Mouse (Mus musculus): ENCODE results near the gene Mzf1. TPM values are rescaled to one million over a fixed set of nuclear protein-coding genes. Genes with fewer than 3 reads are reported as not detected.
"Not testable (repeated sequence)": the region's sequence is repeated elsewhere in the genome, so short reads cannot be mapped to it uniquely, and the experiment has no call there.

Mzf1 gene
- under 1 TPM; 0.47 to 0.60 TPM for total RNA-seq (2021)

DNA sequence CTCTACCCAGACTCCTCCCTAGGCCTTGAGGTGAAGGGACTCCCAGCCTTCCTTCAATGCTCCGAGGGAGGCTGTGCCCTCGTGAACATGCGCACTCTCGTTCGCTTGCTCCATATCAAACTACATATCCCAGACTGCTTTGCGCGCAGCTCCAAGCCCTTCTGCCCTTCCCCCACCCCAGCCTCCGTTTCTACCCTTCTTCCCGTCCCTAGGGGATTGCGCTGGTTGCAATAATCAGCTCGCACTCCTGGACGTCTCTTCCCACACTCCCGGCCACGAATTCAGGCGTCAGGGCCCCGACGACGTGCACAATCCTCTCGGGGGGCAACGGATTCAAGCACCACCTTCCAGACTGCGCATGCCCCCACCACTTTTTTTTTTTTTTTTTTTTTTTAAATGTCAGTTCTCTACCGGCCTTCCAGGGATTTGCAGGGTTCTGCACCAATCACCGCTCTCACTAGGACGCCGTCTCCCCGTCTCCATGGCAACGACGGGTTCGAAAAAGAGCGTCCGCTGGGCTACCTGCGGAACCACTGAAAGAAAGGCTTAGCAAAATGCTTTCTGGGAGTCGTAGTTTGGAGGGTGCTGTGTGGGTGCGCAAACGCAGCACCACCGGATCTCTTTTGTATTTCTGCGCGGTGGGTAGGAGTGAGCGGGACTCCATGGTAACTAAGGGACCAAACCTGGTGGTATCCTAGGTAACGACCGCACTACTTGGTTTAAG is at the start of gene Mzf1:
Mzf1 (minus strand) TSS at position 478 of the 724 bp plus-strand sequence.
- peak; percentile 83 to 95 for DNase-seq
- intact Hi-C loops (cut with DNase I): loop anchor here (5.0 to 10.0 kb wide), 4 partner anchors 223 to 630 kb away; partner anchors contain the start of genes Lig1, Zfp551, Zfp606 and Zscan18

DNA sequence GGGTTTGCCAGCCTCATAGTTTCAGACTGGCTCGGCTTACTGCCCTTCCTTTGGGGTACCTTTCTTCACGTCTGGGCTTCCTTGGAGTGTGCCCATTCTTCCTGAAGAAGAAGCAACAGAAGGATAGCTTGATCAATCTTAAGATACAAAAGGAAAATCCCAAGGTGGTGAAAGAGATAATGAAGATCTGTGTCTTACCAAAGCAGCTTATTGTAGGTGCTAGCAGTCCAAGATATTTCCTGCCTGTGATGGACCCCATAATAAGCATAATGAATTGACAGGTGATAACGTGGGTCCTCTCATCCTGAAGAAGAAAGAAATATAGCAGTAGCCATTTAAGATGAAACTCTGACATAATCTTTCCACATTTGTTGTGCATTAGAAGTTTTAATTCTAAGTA is 40.5 kb upstream of the Mzf1 start, which contains the start of gene Vmn1r85:
Vmn1r85 (minus strand) TSS at position 101 of the 400 bp plus-strand sequence.
- intact Hi-C loops (cut with DNase I): no loop called here

DNA sequence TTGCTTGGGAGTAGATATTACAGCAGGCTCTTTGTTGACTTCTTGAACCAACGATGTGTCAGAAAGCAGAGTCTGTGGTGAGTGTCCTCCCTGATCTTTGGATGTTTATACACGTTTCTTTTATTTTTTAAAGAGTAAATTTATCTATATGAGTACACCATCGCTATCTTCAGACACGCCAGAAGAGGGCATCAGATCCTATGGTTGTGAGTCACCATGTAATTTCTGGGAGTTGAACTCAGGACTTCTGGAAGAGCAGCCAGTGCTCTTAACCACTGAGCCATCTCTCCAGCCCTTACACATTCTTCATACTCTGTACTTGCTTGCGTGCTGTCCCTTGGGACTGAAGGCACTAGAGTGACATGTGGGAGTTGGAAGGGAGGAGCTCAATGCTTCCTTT is 17.7 kb upstream of the Mzf1 start:
- intact Hi-C loops (cut with DNase I): no loop called here
- DNase-seq: no peak

More for the DNA sequence above, 40.5 kb upstream of the Mzf1 start, which contains the start of gene Vmn1r85:
- DNase-seq: no peak

DNA sequence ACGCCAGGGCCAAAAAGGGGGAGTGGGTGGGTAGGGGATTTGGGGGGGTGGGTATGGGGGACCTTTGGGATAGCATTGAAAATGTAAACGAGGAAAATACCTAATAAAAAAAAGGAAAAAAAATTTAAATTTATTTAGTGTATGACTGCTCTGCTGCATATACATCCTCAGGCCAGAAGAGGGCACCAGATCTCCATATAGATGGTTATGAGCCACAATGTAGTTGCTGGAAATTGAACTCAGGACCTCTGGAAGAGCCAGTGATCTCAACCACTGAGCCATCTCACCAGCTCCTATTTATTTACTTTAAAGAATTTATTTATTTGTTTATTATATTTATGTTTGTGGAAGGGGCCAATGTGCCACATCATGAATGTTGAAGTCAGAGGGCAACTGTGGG is 8.8 kb upstream of the Mzf1 start:
- DNase-seq; intact Hi-C loops (cut with DNase I): not testable (repeated sequence)

DNA sequence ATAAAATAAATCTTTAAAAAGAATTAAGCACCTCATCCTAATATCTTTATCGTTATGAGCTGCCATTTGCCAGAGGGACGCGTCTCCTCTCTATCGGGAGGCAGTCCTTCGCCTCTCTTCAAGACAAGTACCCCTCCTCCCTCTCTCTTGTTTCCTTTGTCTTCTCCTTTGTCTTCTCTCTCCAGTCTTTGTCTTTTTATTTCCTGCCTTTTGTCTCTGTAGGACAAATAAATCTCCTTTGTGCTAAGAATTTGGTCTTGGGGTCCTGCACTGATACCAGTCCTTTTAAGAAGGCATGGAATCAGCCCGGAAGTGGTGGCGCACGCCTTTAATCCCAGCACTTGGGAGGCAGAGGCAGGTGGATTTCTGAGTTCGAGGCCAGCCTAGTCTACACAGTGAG is 5.0 kb upstream of the Mzf1 start:
- intact Hi-C loops (cut with DNase I): loop anchor here (10.0 kb wide), 3 partner anchors 255 to 635 kb away; partner anchors contain the start of genes Zfp551, Zfp606 and Zscan18
- DNase-seq: no peak

DNA sequence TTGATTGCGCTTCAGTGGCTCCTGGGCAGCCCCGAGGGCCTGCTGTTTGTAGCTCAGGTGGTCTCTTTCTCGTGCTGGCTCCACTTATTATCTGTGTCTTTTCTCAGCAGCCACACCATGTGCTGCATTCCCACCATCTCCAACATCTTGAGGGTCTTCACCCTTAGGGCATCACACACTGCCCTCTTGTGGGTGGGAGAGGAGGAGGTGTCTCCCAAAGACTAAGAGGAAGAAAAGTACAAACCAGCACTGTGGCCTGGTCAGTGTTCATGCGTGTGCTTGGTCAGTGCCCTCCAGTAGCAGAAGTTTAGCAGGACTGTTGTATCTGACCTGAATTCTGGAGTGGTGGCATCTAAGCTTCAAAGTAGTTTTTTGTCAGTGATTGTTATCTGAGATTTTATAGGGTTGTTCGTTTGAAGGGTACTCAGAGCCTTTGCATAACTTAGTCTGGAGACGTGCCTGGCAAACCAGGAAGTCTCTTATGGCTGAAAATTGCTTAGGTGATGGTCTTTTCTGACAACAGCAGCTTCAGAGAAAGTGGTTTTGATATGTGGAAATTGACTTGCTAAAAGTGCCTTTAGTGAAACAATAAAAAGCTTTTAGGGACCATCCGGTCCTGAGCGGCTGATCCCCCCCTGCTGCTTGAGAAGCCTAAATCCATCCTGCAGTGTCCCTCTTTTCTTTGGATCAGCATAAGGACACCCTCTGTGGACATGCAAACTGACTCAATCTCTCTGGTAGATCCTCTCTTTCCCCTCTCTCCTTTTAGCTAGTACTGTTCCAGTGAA is 2.5 kb upstream of the Mzf1 start:
- DNase-seq: no peak
- intact Hi-C loops (cut with DNase I): loop anchor here (10.0 kb wide), 3 partner anchors 252 to 632 kb away; partner anchors contain the start of genes Zfp551, Zfp606 and Zscan18

DNA sequence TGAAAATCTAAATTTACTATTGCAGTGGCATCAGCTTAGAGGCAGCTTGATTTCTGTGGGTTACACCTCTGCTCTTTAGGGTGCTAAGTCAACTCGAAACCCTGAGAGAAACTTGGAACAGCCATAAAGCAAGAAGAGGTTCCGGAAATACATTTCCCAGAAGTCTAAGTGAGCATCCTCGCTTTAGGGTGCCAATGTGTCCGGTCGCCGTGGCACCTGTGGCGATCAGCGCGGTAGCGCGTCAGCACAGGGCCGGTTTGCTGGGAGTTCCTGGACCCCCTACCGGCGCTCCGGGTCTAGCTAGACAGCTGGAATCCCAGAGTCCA is 640 bp downstream of the Mzf1 start:
- no peak for DNase-seq
- intact Hi-C loops (cut with DNase I): loop anchor here (5.0 to 10.0 kb wide), 4 partner anchors 223 to 629 kb away; partner anchors contain the start of genes Lig1, Zfp551, Zfp606 and Zscan18

DNA sequence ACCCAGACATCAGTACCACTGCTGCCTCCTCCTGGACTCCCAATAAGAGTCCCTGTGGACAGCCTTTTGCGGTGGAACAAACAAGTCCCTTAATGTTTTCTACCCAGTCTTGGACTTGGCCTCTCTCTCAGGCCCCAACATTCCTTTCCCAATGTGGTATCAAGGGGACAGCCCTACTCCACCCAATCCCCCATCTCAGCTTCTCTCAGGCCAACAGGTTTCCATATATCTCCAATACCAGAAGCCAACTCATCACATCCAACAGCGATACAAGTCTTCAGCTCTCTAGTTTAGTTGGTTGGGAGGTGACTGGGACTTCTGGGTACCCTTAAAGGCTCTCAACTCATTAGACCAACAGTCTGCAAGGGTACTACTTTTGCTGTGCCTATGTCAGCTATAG is 1.1 kb downstream of the Mzf1 start:
- intact Hi-C loops (cut with DNase I): loop anchor here (5.0 to 10.0 kb wide), 4 partner anchors 224 to 629 kb away; partner anchors contain the start of genes Lig1, Zfp551, Zfp606 and Zscan18
- DNase-seq: no peak

DNA sequence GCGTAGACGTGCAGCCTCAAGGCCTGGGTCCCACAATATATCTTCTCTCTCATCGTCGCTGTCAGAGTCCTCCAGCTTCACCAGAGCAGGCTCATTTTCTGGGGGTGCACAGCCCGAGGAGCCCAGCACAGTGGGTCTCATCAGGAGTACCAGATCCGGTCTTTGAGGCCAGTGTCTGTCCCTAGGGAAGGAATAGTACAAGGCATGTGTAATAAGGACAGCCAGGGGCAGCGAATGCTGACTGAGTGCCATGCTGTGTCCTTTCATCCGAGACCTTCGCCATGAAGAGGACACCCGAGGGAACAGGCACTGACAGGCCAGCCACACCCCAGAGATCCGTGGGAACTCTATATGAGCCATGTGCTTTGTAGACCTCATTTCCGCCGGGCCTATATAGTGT is 1.6 kb downstream of the Mzf1 start:
- intact Hi-C loops (cut with DNase I): loop anchor here (5.0 to 10.0 kb wide), 4 partner anchors 224 to 628 kb away; partner anchors contain the start of genes Lig1, Zfp551, Zfp606 and Zscan18
- no peak for DNase-seq

DNA sequence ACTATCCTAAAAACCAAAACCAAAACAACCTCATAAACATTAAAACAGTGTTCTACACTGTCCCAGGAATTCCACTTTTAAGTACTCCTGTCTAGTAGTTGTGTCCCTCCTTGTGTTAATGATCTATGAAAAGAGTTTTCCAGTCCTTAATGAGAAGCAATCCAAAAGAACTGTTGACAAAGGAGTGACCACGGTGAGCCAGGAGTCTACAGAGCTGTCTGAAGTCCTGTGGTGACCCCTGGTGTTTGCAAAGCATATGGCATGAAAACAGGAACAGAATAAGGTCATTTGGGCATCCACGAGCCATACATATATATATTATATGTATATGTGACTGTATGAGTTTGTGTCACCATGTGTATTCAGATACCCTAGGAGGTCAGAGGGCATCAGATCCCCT is 8.5 kb downstream of the Mzf1 start:
- DNase-seq: peak; percentile 64 to 65
- intact Hi-C loops (cut with DNase I): loop anchor here (1.0 to 2.0 kb wide), 2 partner anchors 37 to 137 kb away; no protein-coding TSS in a partner anchor

DNA sequence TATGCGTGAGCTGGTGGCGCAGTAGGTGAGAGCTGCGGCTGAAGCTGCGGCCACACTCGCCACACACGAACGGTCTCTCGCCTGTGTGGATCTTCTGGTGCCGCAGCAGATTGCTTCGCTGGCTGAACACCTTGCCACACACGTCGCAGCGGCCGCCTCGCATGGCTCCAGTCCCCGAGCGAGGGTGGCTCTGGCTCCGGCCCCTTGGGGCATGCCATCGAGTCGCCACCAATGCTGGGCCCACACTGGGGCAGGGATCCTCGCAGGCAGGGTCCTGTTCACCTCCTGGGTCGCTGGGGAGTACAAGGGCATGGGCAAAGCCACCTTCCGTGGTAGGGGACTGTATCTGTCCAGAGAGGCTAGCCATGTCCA is 10.3 kb downstream of the Mzf1 start:
- DNase-seq: no peak
- intact Hi-C loops (cut with DNase I): no loop called here

DNA sequence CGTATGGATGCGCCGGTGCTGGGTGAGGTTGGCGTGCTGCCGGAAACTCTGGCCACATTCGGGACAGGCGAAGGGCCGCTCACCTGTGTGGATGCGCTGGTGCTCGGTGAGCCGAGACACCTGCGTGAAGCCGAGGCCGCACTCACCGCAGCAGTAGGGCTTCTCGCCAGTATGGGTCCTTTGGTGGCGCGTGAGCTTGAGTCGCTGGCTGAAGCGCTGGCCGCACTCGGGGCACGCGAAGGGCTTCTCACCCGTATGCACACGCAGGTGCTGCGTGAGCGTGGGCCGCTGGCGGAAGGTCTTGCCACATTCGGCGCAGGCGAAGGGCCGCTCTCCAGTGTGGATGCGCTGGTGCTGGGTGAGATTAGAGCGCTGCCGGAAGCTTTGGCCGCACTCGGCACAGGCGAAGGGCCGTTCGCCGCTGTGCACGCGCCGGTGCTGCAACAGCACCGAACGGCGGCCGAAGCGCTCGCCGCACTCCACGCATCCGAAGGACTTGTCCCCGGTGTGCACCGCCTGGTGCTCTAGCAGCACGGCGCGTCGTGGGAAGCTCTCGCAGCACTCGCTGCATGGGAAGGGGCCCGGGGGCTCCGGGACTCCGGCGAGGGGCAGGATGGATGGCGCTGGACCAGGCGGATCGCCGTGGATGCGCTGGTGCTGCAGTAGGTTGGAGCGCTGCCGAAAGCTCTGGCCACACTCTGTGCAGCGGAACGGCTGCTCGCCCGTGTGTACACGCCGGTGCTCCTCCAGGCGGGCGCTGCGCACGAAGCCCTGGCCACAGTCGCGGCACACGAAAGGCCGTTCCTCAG is 10.9 kb downstream of the Mzf1 start:
- intact Hi-C loops (cut with DNase I): no loop called here
- DNase-seq: no peak

DNA sequence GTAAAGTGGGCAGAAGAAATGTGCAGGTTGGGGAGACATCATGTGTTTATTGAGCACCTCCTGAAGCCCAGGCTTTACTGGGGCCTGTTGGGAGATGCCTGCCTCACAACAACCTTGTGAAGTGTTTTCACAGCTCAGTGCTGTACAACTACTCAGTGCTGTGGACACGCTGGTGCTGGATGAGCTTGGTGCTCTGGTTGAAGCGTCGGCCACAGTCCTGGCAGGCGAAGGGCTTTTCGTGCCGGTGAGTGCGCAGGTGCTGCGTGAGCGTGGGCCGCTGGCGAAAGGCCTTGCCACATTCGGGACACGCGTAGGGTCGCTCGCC is 11.5 kb downstream of the Mzf1 start:
- intact Hi-C loops (cut with DNase I): no loop called here
- no peak for DNase-seq

DNA sequence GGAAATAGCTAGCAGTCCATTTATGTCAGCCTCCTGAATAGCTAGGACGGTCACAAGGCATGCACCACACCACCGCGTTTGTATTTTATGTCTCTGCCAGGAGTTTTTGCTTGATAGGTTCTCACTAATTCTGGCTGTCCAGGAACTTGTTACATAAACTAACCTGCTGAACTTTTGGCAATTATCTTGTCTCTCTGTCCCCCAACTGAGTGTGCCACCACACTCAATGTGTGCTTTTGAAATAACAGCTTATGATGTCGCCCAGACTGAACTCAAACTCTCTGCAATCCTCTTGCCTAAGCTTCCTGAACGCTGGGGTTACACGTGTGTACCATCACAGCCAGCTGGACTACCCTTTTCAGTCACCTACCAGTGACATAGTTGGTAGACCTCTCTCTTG is 12.1 kb downstream of the Mzf1 start:
- DNase-seq: no peak
- intact Hi-C loops (cut with DNase I): no loop called here

DNA sequence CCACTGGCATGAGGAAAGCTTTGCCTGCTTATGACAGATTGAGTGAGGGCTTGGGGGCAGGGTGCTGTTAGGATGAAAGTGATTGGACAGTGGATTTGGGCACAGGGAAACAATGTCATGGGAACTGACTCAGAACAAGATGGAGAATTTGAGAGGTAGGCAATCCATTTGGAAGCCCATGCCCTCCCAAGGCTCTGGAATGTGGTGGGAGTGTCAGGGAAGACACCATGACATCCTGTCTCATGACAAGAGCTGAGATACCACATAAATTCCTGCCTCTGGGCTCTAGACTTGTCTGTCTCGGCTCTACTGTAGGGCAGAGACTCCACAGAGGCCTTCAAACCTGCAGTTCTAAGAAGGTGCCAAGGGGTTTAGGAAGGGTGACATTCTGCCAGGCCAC is 13.3 kb downstream of the Mzf1 start:
- intact Hi-C loops (cut with DNase I): no loop called here
- no peak for DNase-seq

DNA sequence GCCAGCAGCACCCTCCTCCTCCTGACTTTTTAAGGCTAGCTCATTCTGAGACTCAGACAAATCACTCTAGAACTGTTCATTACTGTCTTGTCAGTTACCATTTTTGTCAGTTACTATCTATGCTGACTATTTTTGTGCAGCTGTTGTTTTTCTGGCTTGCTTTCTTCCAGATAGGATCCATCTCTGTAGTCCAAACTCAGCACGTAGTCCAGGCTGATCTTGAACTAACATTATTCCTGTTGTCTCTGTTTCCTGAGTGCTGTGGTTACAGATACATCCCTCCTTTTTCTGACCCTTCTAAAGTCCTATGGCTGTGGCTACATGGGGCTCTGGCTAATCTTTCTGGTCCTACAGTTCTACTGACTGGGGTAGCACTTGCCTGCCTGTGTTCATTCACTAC is 15.4 kb downstream of the Mzf1 start:
- intact Hi-C loops (cut with DNase I): loop anchor here (5.0 kb wide), 1 partner anchor 62 kb away; the partner anchor contains the start of gene Zfp446
- DNase-seq: no peak

DNA sequence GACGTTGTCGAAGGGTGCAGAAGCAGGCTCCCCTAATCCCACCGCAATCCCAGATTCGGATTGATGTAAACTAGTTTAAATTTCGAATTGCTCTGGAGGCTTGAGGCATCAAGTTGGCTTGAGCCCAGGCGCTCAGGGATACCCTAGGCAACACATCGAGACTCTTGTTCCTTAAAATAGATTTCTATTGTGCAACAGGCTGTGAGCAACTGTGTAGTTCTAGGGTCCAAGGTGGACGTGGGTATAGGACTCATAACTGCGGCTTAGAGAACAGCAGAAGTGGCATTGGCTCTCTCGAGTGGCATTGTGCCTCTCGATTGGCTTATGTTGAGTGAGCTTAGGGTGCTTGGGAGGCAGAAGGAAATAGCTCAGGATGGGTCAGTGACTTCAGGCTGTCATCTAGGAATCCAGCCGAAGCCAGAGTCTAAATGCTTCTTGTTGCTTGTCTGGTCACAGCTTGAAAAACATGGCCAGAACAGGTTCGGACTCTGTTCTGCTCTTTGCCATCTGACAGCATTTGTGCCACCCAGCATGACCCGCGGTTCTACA is 15.9 kb downstream of the Mzf1 start:
- intact Hi-C loops (cut with DNase I): loop anchor here (5.0 kb wide), 1 partner anchor 61 kb away; the partner anchor contains the start of gene Zfp446
- DNase-seq: peak in 1 of 2 experiments; percentile 2

DNA sequence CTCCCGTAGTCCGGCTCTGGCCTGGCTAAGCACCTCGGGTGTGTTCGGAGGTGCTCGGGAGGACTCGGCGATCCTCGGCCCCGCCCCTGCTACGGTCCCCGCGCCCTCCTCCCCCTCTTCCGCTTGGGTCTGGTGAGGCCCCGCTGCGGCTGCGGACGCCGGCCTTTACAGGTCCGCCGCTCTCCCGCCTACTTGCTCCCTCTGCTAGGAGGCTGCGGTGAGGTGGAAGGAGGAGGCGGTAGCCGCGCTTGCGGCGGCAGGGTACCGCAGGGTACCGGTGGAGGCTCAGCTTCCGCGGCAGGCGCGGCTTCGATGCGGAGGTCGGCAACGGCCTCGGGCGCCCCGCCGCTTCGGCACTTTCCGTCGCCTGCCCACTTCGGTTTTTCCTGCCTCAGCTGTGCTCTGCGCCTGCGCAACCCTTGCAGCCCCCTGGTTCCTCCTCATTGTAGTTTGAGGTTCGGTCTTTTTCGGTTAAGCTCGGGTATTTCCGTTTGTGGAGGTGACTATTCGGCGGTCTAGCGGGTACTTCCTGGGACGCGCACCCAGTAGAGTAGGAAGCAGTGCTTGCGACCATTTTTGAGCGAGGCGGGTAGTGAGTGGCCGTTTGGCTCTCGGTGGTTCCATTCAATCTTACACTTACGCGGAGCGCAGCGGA is 16.5 kb downstream of the Mzf1 start, which contains the start of gene Ube2m:
Ube2m (minus strand) TSS at position 375 of the 655 bp plus-strand sequence.
- peak; percentile 99 for DNase-seq
- intact Hi-C loops (cut with DNase I): loop anchor here (5.0 kb wide), 1 partner anchor 61 kb away; the partner anchor contains the start of gene Zfp446

DNA sequence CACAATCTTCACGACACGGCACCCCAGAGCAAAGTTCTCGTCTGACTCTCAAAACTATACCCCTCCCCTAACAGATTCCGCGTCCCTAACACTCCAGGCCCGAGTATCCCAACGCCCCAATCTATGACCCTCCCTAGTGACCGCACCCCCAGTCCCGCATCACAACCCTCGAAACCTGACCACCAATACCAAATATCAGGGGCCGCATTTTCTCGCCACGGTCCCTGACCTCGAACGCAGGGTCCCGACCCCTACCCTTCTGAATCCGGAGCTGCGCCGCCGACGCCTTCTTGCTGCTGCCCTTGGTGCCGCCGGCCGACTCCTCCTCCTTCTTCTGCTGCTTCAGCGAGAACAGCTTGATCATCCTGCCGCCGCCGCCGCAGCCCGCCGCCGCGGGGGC is 17.2 kb downstream of the Mzf1 start:
- intact Hi-C loops (cut with DNase I): loop anchor here (5.0 kb wide), 1 partner anchor 60 kb away; the partner anchor contains the start of gene Zfp446
- no peak for DNase-seq
